Mouse (Mus musculus) erythroblast, embryonic 14.5 days (primary cell): Measurements from ENCODE around the gene Gm36028.

Experiments used
- GATA1 ChIP-seq: IDR thresholded peaks from 2 replicates; pipeline ENCODE4 v1.6.1; 2012; ENCODE audit warnings: low read length, inconsistent platforms, mixed read lengths
- TAL1 ChIP-seq: IDR thresholded peaks from 3 replicates; pipeline ENCODE4 v1.6.1; 2012; ENCODE audit warnings: low read length, inconsistent platforms, mixed read lengths

- TF ChIP-seq TAL1 (no peak), GATA1 (no peak)
Measured at GRCm38 (mm10) chr16:37854593-37854992, 6.4 kb downstream of the Gm36028 start.
